In genomic region chr11:52919231-52919960, GRCm38 (mm10) we compare ENCODE assay signal across 10 mouse cellular contexts.
A peak's percentile ranks its signal among the peaks of the same experiment; 100 is the strongest.
DNase-seq lines count a peak whose midpoint lies in the region; ATAC-seq and TF ChIP-seq lines count a peak whose summit lies in the region.
"Had no signal": no experiment of that assay in that cellular context is flagged by ENCODE, and none has a peak within 500 bp of the region (broad histone marks: within the 10 kb centered on the region; RNA-seq: fewer than 3 reads in every experiment).

No protein-coding gene starts in this region.

- no peak overlapping the region for H3K27ac ChIP-seq in heart, postnatal 0 days (ENCODE audit: low read depth)
- no peak overlapping the region for H3K27ac ChIP-seq in stomach, postnatal 0 days (replicated peaks)
- H3K27ac ChIP-seq: stomach, embryonic 15.5 days had no signal

- no peak overlapping the region for H3K4me2 ChIP-seq in heart, postnatal 0 days (ENCODE audit: low read depth, low read length)
- H3K4me2 ChIP-seq in stomach, postnatal 0 days (replicated peaks; ENCODE audit: low read depth), result no peak overlapping the region
- H3K4me2 ChIP-seq: stomach, embryonic 15.5 days had no signal

- no peak for DNase-seq in heart, postnatal 0 days (ENCODE audit: low spot score)
- no peak for DNase-seq in heart, adult 11 months
- DNase-seq in right cerebral cortex, postnatal 14 days, result peak; percentile 15
- DNase-seq in right cerebral cortex, adult 18-20 months, result no peak
- peak; percentile 14 for DNase-seq in stomach, postnatal 0 days (ENCODE audit: low spot score)
- no peak for DNase-seq in urinary bladder, postnatal 36 days (ENCODE audit: low spot score in 2 of 2)
- DNase-seq in layer of hippocampus, adult 8-10 months (ENCODE audit: low spot score in 2 of 2), result no peak

- no peak for TF ChIP-seq CTCF in heart, postnatal 0 days (IDR thresholded peaks at IDR 0.05; ENCODE audit: low read depth)
- no peak for TF ChIP-seq CTCF in stomach, postnatal 0 days (IDR thresholded peaks at IDR 0.05; ENCODE audit: low read depth)

- peak; percentile 30; the same call in 1 of the 2 replicates for ATAC-seq in heart, postnatal 0 days (ENCODE audit: insufficient read depth, low read depth)
- ATAC-seq in frontal cortex, adult (ENCODE audit: low TSS enrichment), result peak; percentile 21; the same call in 1 of the 2 replicates
- ATAC-seq in stomach, postnatal 0 days (ENCODE audit: low FRiP score, low TSS enrichment), result no peak

- H3K4me1 ChIP-seq in heart, postnatal 0 days (ENCODE audit: control insufficient read depth, insufficient read depth), result no peaks in the 10 kb centered on the region
- 0 out of 2 replicates have a peak, but pooled peaks cover 2% of the 10 kb centered on the region for H3K4me1 ChIP-seq in stomach, postnatal 0 days (replicated peaks; ENCODE audit: control insufficient read depth, insufficient read depth)

- no peaks in the 10 kb centered on the region for H3K36me3 ChIP-seq in heart, postnatal 0 days (replicated peaks; ENCODE audit: control insufficient read depth, insufficient read depth, low read length)
- no peaks in the 10 kb centered on the region for H3K36me3 ChIP-seq in stomach, postnatal 0 days (ENCODE audit: control insufficient read depth, insufficient read depth, low read length)
- H3K36me3 ChIP-seq: stomach, embryonic 15.5 days had no signal

- WGBS in heart, postnatal 0 days, result 17% methylated on average over 15 of the region's 15 CpGs
- WGBS in stomach, postnatal 0 days, result 27% methylated on average over 15 of the region's 15 CpGs

- no peak overlapping the region for H3K4me3 ChIP-seq in heart, postnatal 0 days (ENCODE audit: low read depth, low read length)
- no peak overlapping the region for H3K4me3 ChIP-seq in stomach, postnatal 0 days (ENCODE audit: low read depth, low read length)
- H3K4me3 ChIP-seq: erythroblast, embryonic 14.5 days; stomach, embryonic 15.5 days had no signal

- TF ChIP-seq EP300 in heart, postnatal 0 days (IDR thresholded peaks at IDR 0.05; ENCODE audit: low read depth), result no peak
- TF ChIP-seq EP300 in stomach, postnatal 0 days (optimal IDR thresholded peaks at IDR 0.05), result no peak

- H3K27me3 ChIP-seq in heart, postnatal 0 days (ENCODE audit: control insufficient read depth, insufficient read depth, low read length), result no peaks in the 10 kb centered on the region
- no peaks in the 10 kb centered on the region for H3K27me3 ChIP-seq in stomach, postnatal 0 days (ENCODE audit: control insufficient read depth, insufficient read depth, low read length)
- H3K27me3 ChIP-seq: stomach, embryonic 15.5 days had no signal

- no peaks in the 10 kb centered on the region for H3K9me3 ChIP-seq in heart, postnatal 0 days (replicated peaks; ENCODE audit: control insufficient read depth, low read length)
- H3K9me3 ChIP-seq in stomach, postnatal 0 days (ENCODE audit: control insufficient read depth, low read length), result no peaks in the 10 kb centered on the region
- H3K9me3 ChIP-seq: stomach, embryonic 15.5 days had no signal

- no peak overlapping the region for H3K9ac ChIP-seq in heart, postnatal 0 days (replicated peaks; ENCODE audit: low read depth, low read length)
- H3K9ac ChIP-seq in stomach, postnatal 0 days (ENCODE audit: low read length), result no peak overlapping the region
- H3K9ac ChIP-seq: stomach, embryonic 15.5 days had no signal

Comparison
In these comparisons a context has a peak if more than half of its experiments do, and no peak if none do; other contexts are left out.
1. DNase-seq: peak in right cerebral cortex, postnatal 14 days (single experiment) and stomach, postnatal 0 days (single experiment); none in heart, postnatal 0 days (single experiment), heart, adult 11 months (single experiment), right cerebral cortex, adult 18-20 months (single experiment), urinary bladder, postnatal 36 days (0 of 2) and layer of hippocampus, adult 8-10 months (0 of 2).